Mouse (Mus musculus): ENCODE measurements around the gene Nnat. TPM values are rescaled to one million over a fixed set of nuclear protein-coding genes. Genes with fewer than 3 reads are reported as not detected.

Nnat gene
- polyA plus RNA-seq, 1 experiment from 2014 or later = 171 TPM

GRCm38 (mm10) chr2:157541631-157542030, 18.2 kb upstream of the Nnat start:
- Histone ChIP-seq H3K4me2 (no peak overlapping the region), H3K9ac (ENCODE audit: low read depth, low read length) (no peak overlapping the region), H3K27ac (ENCODE audit: low read depth, low read length) (no peak overlapping the region), H3K36me3 (ENCODE audit: control insufficient read depth, insufficient read depth, low read length) (no peaks in the 10 kb centered on the region), H3K9me3 (ENCODE audit: control insufficient read depth, low read length) (no peaks in the 10 kb centered on the region), H3K4me3 (ENCODE audit: low read depth, low read length) (no peak overlapping the region), H3K27me3 (replicated peaks; ENCODE audit: control insufficient read depth, insufficient read depth, low read length) (no peaks in the 10 kb centered on the region), H3K4me1 (replicated peaks; ENCODE audit: control insufficient read depth, insufficient read depth, low read length) (peaks cover 12% of the 10 kb centered on the region)
- DNase-seq (ENCODE audit: low spot score) = no peak
- WGBS = 77% methylated on average over 8 of the region's 8 CpGs
- ATAC-seq (replicated peaks; ENCODE audit: low FRiP score) = no peak

- no peak for DNase-seq (ENCODE audit: low spot score)
- Histone ChIP-seq H3K36me3 (ENCODE audit: control insufficient read depth, insufficient read depth, low read length) (no peaks in the 10 kb centered on the region), H3K4me3 (ENCODE audit: low read depth, low read length) (no peak overlapping the region), H3K9ac (ENCODE audit: low read depth, low read length) (no peak overlapping the region), H3K4me1 (replicated peaks; ENCODE audit: control insufficient read depth, insufficient read depth, low read length) (peaks cover 12% of the 10 kb centered on the region), H3K27ac (ENCODE audit: low read depth, low read length) (no peak overlapping the region), H3K4me2 (no peak overlapping the region), H3K27me3 (replicated peaks; ENCODE audit: control insufficient read depth, insufficient read depth, low read length) (no peaks in the 10 kb centered on the region), H3K9me3 (ENCODE audit: control insufficient read depth, low read length) (no peaks in the 10 kb centered on the region)
- WGBS = 77% methylated on average over 4 of the region's 4 CpGs
- ATAC-seq (replicated peaks; ENCODE audit: low FRiP score) = no peak
These were observed 17.5 kb upstream of the Nnat start for GRCm38 (mm10) chr2:157542415-157542814.

GRCm38 (mm10) chr2:157544333-157544888, 15.5 kb upstream of the Nnat start:
- no peaks in the 10 kb centered on the region for H3K9me3 ChIP-seq (ENCODE audit: control insufficient read depth, low read length)
- no peak overlapping the region for H3K27ac ChIP-seq (ENCODE audit: low read depth, low read length)
- H3K4me3 ChIP-seq (ENCODE audit: low read depth, low read length) = no peak overlapping the region
- H3K9ac ChIP-seq (ENCODE audit: low read depth, low read length) = no peak overlapping the region
- no peak overlapping the region for H3K4me2 ChIP-seq
- ATAC-seq (replicated peaks; ENCODE audit: low FRiP score) = no peak
- no peaks in the 10 kb centered on the region for H3K36me3 ChIP-seq (ENCODE audit: control insufficient read depth, insufficient read depth, low read length)
- H3K4me1 ChIP-seq (replicated peaks; ENCODE audit: control insufficient read depth, insufficient read depth, low read length) = peaks cover 12% of the 10 kb centered on the region
- no peak for DNase-seq (ENCODE audit: low spot score)
- 83% methylated on average over 9 of the region's 9 CpGs for WGBS
- no peaks in the 10 kb centered on the region for H3K27me3 ChIP-seq (replicated peaks; ENCODE audit: control insufficient read depth, insufficient read depth, low read length)

GRCm38 (mm10) chr2:157546686-157547085, 13.2 kb upstream of the Nnat start:
- ATAC-seq (replicated peaks; ENCODE audit: low FRiP score) (no peak), DNase-seq (ENCODE audit: low spot score) (no peak)
- Histone ChIP-seq H3K27ac (ENCODE audit: low read depth, low read length) (no peak overlapping the region), H3K4me1 (replicated peaks; ENCODE audit: control insufficient read depth, insufficient read depth, low read length) (0 out of 2 replicates have a peak, but pooled peaks cover 2% of the 10 kb centered on the region), H3K36me3 (ENCODE audit: control insufficient read depth, insufficient read depth, low read length) (no peaks in the 10 kb centered on the region), H3K9ac (ENCODE audit: low read depth, low read length) (no peak overlapping the region), H3K4me2 (no peak overlapping the region), H3K27me3 (replicated peaks; ENCODE audit: control insufficient read depth, insufficient read depth, low read length) (no peaks in the 10 kb centered on the region), H3K9me3 (ENCODE audit: control insufficient read depth, low read length) (no peaks in the 10 kb centered on the region), H3K4me3 (ENCODE audit: low read depth, low read length) (no peak overlapping the region)

GRCm38 (mm10) chr2:157550292-157550691, 9.6 kb upstream of the Nnat start:
- H3K4me1 ChIP-seq (replicated peaks; ENCODE audit: control insufficient read depth, insufficient read depth, low read length) = 0 out of 2 replicates have a peak, but pooled peaks cover 3% of the 10 kb centered on the region
- DNase-seq (ENCODE audit: low spot score) = no peak

GRCm38 (mm10) chr2:157552158-157552886, 7.6 kb upstream of the Nnat start:
- 72% methylated on average over 10 of the region's 10 CpGs for WGBS
- H3K4me1 ChIP-seq (replicated peaks; ENCODE audit: control insufficient read depth, insufficient read depth, low read length) = 0 out of 2 replicates have a peak, but pooled peaks cover 3% of the 10 kb centered on the region
- ATAC-seq (replicated peaks; ENCODE audit: low FRiP score) = no peak

More at GRCm38 (mm10) chr2:157550292-157550691, 9.6 kb upstream of the Nnat start:
- no peaks in the 10 kb centered on the region for H3K27me3 ChIP-seq (replicated peaks; ENCODE audit: control insufficient read depth, insufficient read depth, low read length)
- WGBS = 76% methylated on average over 4 of the region's 4 CpGs
- H3K9me3 ChIP-seq (ENCODE audit: control insufficient read depth, low read length) = no peaks in the 10 kb centered on the region
- no peak overlapping the region for H3K27ac ChIP-seq (ENCODE audit: low read depth, low read length)
- no peaks in the 10 kb centered on the region for H3K36me3 ChIP-seq (ENCODE audit: control insufficient read depth, insufficient read depth, low read length)
- no peak for ATAC-seq (replicated peaks; ENCODE audit: low FRiP score)
- H3K4me3 ChIP-seq (ENCODE audit: low read depth, low read length) = no peak overlapping the region
- H3K4me2 ChIP-seq = no peak overlapping the region
- H3K9ac ChIP-seq (ENCODE audit: low read depth, low read length) = no peak overlapping the region

GRCm38 (mm10) chr2:157556074-157556698, 3.7 kb upstream of the Nnat start:
- Histone ChIP-seq H3K4me1 (replicated peaks; ENCODE audit: control insufficient read depth, insufficient read depth, low read length) (0 out of 2 replicates have a peak, but pooled peaks cover 3% of the 10 kb centered on the region), H3K9me3 (ENCODE audit: control insufficient read depth, low read length) (peaks cover 12% of the 10 kb centered on the region), H3K27me3 (replicated peaks; ENCODE audit: control insufficient read depth, insufficient read depth, low read length) (peaks cover 17% of the 10 kb centered on the region), H3K36me3 (ENCODE audit: control insufficient read depth, insufficient read depth, low read length) (peaks cover 27% of the 10 kb centered on the region), H3K27ac (ENCODE audit: low read depth, low read length) (no peak overlapping the region), H3K4me3 (ENCODE audit: low read depth, low read length) (no peak overlapping the region), H3K9ac (ENCODE audit: low read depth, low read length) (no peak overlapping the region), H3K4me2 (no peak overlapping the region)
- no peak for ATAC-seq (replicated peaks; ENCODE audit: low FRiP score)
- no peak for DNase-seq (ENCODE audit: low spot score)
- WGBS = 72% methylated on average over 5 of the region's 5 CpGs

More at GRCm38 (mm10) chr2:157552158-157552886, 7.6 kb upstream of the Nnat start:
- Histone ChIP-seq H3K4me2 (no peak overlapping the region), H3K4me3 (ENCODE audit: low read depth, low read length) (no peak overlapping the region), H3K27me3 (replicated peaks; ENCODE audit: control insufficient read depth, insufficient read depth, low read length) (no peaks in the 10 kb centered on the region), H3K9ac (ENCODE audit: low read depth, low read length) (no peak overlapping the region), H3K9me3 (ENCODE audit: control insufficient read depth, low read length) (no peaks in the 10 kb centered on the region), H3K36me3 (ENCODE audit: control insufficient read depth, insufficient read depth, low read length) (peaks cover 6% of the 10 kb centered on the region; the same call in 1 of the 2 replicates), H3K27ac (ENCODE audit: low read depth, low read length) (no peak overlapping the region)
- no peak for DNase-seq (ENCODE audit: low spot score)

GRCm38 (mm10) chr2:157558051-157558450, 1.8 kb upstream of the Nnat start:
- H3K27me3 ChIP-seq (replicated peaks; ENCODE audit: control insufficient read depth, insufficient read depth, low read length) = peaks cover 21% of the 10 kb centered on the region
- DNase-seq (ENCODE audit: low spot score) (no peak), ATAC-seq (replicated peaks; ENCODE audit: low FRiP score) (no peak)
- no peak overlapping the region for H3K4me2 ChIP-seq
- 86% methylated on average over 9 of the region's 9 CpGs for WGBS
- no peak overlapping the region for H3K9ac ChIP-seq (ENCODE audit: low read depth, low read length)
- peaks cover 35% of the 10 kb centered on the region for H3K36me3 ChIP-seq (ENCODE audit: control insufficient read depth, insufficient read depth, low read length)
- H3K4me3 ChIP-seq (ENCODE audit: low read depth, low read length) = no peak overlapping the region
- 0 out of 2 replicates have a peak, but pooled peaks cover 9% of the 10 kb centered on the region for H3K4me1 ChIP-seq (replicated peaks; ENCODE audit: control insufficient read depth, insufficient read depth, low read length)
- H3K9me3 ChIP-seq (ENCODE audit: control insufficient read depth, low read length) = peaks cover 15% of the 10 kb centered on the region
- no peak overlapping the region for H3K27ac ChIP-seq (ENCODE audit: low read depth, low read length)

All from liver, embryonic 11.5 days (tissue).